Mouse (Mus musculus): ENCODE measurements around the gene Exph5. TPM values are rescaled to one million over a fixed set of nuclear protein-coding genes. Genes with fewer than 3 reads are reported as not detected.

Gene Exph5
- polyA plus RNA-seq, 1 experiment = 0.02 TPM

DNA sequence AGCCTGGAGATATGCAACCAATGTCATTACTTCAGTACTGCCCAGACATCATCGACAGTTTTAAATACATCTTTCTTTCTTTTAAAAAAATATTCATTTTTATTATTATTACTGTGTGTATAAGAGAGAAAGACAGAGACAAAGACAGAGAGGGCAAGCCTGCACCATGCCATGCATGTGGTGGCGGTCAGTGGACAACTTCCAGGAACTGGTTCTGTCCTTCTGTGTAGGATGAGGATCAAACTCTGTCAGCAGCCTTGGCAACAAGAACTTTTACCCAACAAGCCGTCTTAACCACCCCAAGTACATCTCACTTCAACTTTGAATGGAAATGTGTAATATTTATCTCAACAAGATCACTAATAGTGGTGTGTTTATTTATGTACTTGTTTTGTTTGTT, 40.5 kb downstream of the Exph5 start:
- Histone ChIP-seq H3K27ac (ENCODE audit: insufficient read depth, low read length) (no peak overlapping the region), H3K4me3 (ENCODE audit: extremely low read depth, insufficient read depth, insufficient read length) (no peak overlapping the region)
- WGBS = 82% methylated on average over 3 of the region's 3 CpGs

DNA sequence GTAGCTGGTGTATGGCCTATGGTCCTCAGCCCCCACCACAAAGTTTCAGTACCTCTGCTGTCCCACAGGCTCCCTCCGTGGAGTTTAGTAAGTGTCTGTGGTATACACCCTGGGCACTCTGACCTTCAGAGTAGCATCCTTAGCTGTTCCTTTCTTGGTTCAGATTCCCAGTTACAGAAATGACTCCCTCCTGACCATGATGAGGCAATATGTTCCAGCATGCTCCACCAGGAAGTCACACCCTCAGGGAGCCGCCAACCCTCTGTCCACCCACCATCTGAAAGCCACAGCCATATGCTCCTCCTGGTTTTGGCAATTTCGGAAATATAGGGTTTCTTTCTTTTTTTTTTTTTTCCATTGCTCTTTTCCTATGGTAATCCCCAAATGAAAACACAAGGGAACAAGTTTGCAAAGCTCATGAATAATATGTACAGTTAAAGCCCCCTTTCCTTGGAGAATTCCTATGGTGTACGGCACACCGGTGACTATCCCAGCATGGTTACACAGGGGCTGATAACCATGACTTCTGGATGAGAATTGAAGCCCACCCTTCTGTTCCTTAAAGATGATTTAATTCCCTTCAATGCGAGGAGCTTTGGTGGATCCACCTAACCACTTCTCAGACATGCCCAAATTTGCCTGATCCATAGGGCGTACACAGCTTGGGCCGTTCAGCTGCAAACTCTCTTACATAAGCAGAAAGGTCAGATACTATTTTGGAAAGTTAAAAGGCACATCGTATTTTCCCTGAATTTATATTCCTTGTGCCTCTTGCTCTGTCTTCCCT, 43.4 kb downstream of the Exph5 start:
- TF ChIP-seq POLR2A (IDR thresholded peaks at IDR 0.05; ENCODE audit: low read depth, low read length) (no peak), CTCF (IDR thresholded peaks at IDR 0.05; ENCODE audit: extremely low read depth, insufficient read depth, insufficient read length, insufficient replicate concordance) (no peak)
- no peak for DNase-seq (ENCODE audit: low read depth in 1 of 2, low spot score in 2 of 2)
- H3K27ac ChIP-seq (ENCODE audit: insufficient read depth, low read length) = no peak overlapping the region
- no peaks in the 10 kb centered on the region for H3K36me3 ChIP-seq (ENCODE audit: control insufficient read depth, insufficient read depth, low read length)
- no peaks in the 10 kb centered on the region for H3K4me1 ChIP-seq (ENCODE audit: control insufficient read depth, insufficient read depth, insufficient read length)
- no peak overlapping the region for H3K4me3 ChIP-seq (ENCODE audit: extremely low read depth, insufficient read depth, insufficient read length)
- WGBS = 88% methylated on average over 9 of the region's 9 CpGs
- H3K27me3 ChIP-seq (ENCODE audit: control insufficient read depth, insufficient read depth, low read length) = peaks cover 5% of the 10 kb centered on the region

More for the DNA sequence above, 40.5 kb downstream of the Exph5 start:
- TF ChIP-seq CTCF (IDR thresholded peaks at IDR 0.05; ENCODE audit: extremely low read depth, insufficient read depth, insufficient read length, insufficient replicate concordance) (no peak), POLR2A (IDR thresholded peaks at IDR 0.05; ENCODE audit: low read depth, low read length) (no peak)
- Histone ChIP-seq H3K36me3 (ENCODE audit: control insufficient read depth, insufficient read depth, low read length) (no peaks in the 10 kb centered on the region), H3K4me1 (ENCODE audit: control insufficient read depth, insufficient read depth, insufficient read length) (no peaks in the 10 kb centered on the region), H3K27me3 (ENCODE audit: control insufficient read depth, insufficient read depth, low read length) (peaks cover 5% of the 10 kb centered on the region)
- DNase-seq (ENCODE audit: low read depth in 1 of 2, low spot score in 2 of 2) = no peak

DNA sequence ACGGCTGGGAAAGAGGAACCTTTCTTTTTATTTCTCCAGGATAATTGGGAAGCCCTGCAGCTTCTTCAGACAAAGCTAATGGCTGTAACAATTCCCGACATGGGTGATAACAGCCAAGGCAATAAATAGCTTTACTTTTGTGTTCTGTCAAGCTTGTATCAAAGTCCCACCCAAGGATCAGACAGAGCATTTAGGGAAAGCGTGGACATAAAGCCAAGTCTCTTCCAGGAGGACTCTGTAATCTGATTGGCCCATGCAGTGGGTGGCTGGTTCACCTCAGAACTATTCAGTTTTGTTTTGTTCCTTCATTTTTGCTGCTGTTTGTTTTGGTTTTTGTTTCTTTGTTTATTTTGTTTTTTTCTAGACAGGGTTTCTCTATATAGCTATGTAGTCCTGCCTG, 44.3 kb downstream of the Exph5 start:
- no peak overlapping the region for H3K27ac ChIP-seq (ENCODE audit: insufficient read depth, low read length)
- no peak for DNase-seq (ENCODE audit: low read depth in 1 of 2, low spot score in 2 of 2)
- H3K36me3 ChIP-seq (ENCODE audit: control insufficient read depth, insufficient read depth, low read length) = no peaks in the 10 kb centered on the region
- H3K27me3 ChIP-seq (ENCODE audit: control insufficient read depth, insufficient read depth, low read length) = peaks cover 5% of the 10 kb centered on the region
- H3K4me3 ChIP-seq (ENCODE audit: extremely low read depth, insufficient read depth, insufficient read length) = no peak overlapping the region
- WGBS = 82% methylated on average over 3 of the region's 3 CpGs
- TF ChIP-seq CTCF (IDR thresholded peaks at IDR 0.05; ENCODE audit: extremely low read depth, insufficient read depth, insufficient read length, insufficient replicate concordance) = no peak
- TF ChIP-seq POLR2A (IDR thresholded peaks at IDR 0.05; ENCODE audit: low read depth, low read length) = no peak
- H3K4me1 ChIP-seq (ENCODE audit: control insufficient read depth, insufficient read depth, insufficient read length) = no peaks in the 10 kb centered on the region

DNA sequence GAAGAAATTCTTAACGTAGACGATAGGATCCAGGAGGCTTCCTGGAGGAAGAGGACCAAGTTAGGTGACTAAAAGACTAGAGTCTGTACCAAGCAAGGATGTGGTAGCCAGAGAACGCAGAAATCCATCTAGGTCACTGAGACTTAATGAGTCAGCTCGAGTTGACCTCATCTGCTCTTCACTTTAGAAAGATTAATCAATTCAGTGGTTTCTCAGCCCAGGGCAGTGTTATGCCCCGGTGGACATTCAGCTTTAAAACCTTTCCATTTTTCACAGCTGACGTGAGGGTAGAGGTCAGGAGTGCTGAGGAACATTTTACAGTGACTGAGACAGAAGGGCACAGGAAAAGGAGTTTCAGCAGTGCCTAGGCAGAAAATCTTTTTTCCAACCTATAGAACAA, 44.9 kb downstream of the Exph5 start:
- Histone ChIP-seq H3K27ac (ENCODE audit: insufficient read depth, low read length) (no peak overlapping the region), H3K36me3 (ENCODE audit: control insufficient read depth, insufficient read depth, low read length) (no peaks in the 10 kb centered on the region), H3K4me1 (ENCODE audit: control insufficient read depth, insufficient read depth, insufficient read length) (no peaks in the 10 kb centered on the region), H3K4me3 (ENCODE audit: extremely low read depth, insufficient read depth, insufficient read length) (no peak overlapping the region), H3K27me3 (ENCODE audit: control insufficient read depth, insufficient read depth, low read length) (0 out of 2 replicates have a peak, but pooled peaks cover 1% of the 10 kb centered on the region)
- 87% methylated on average over 6 of the region's 6 CpGs for WGBS
- DNase-seq (ENCODE audit: low read depth in 1 of 2, low spot score in 2 of 2) = no peak
- TF ChIP-seq POLR2A (IDR thresholded peaks at IDR 0.05; ENCODE audit: low read depth, low read length) = no peak
- no peak for TF ChIP-seq CTCF (IDR thresholded peaks at IDR 0.05; ENCODE audit: extremely low read depth, insufficient read depth, insufficient read length, insufficient replicate concordance)

DNA sequence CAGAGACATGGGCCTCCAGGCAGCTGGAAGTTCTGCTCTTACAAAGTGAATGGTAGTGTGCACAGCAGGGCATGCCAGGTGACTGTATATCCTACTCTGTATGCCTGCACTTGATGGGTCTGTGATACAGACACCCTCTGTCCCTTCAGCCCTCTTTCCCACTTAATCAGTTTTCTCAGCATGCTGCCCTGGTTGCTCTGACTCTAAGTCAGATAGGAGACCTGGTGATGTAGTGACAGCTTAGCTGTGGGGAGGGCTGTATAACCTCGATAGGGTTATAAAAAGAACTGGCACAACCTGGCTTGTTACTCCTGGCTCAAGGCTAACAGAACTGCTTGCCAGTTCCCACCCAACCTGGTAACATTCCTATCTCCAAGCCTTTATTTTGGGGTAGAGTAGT, 47.7 kb downstream of the Exph5 start:
- Histone ChIP-seq H3K4me3 (ENCODE audit: extremely low read depth, insufficient read depth, insufficient read length) (no peak overlapping the region), H3K4me1 (ENCODE audit: control insufficient read depth, insufficient read depth, insufficient read length) (no peaks in the 10 kb centered on the region), H3K36me3 (ENCODE audit: control insufficient read depth, insufficient read depth, low read length) (no peaks in the 10 kb centered on the region), H3K27me3 (ENCODE audit: control insufficient read depth, insufficient read depth, low read length) (no peaks in the 10 kb centered on the region), H3K27ac (ENCODE audit: insufficient read depth, low read length) (no peak overlapping the region)
- DNase-seq (ENCODE audit: low read depth in 1 of 2, low spot score in 2 of 2) = no peak
- TF ChIP-seq CTCF (IDR thresholded peaks at IDR 0.05; ENCODE audit: extremely low read depth, insufficient read depth, insufficient read length, insufficient replicate concordance) (no peak), POLR2A (IDR thresholded peaks at IDR 0.05; ENCODE audit: low read depth, low read length) (no peak)
- WGBS = 90% methylated on average over 1 of the region's 1 CpGs

DNA sequence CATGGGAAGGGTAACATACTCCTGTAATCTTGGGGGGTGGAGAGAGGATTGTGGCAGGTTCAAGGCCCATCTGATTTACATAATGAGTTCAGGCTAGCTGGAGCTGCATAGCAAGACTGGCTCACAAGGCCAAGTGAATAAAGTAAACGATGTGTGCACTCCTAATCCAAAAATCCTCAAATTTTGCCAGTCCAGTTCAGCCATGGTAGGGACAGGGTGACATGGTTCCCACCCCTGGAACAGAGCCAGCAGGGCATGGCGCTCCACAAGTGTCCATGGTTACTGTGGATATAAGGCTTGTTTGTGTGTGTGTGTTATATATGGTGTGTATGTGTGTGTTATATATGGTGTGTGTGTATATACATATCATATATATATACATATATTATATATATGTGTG, 48.9 kb downstream of the Exph5 start:
- Histone ChIP-seq H3K4me1 (ENCODE audit: control insufficient read depth, insufficient read depth, insufficient read length) (no peaks in the 10 kb centered on the region), H3K27ac (ENCODE audit: insufficient read depth, low read length) (no peak overlapping the region), H3K36me3 (ENCODE audit: control insufficient read depth, insufficient read depth, low read length) (no peaks in the 10 kb centered on the region), H3K4me3 (ENCODE audit: extremely low read depth, insufficient read depth, insufficient read length) (no peak overlapping the region), H3K27me3 (ENCODE audit: control insufficient read depth, insufficient read depth, low read length) (no peaks in the 10 kb centered on the region)
- WGBS = 86% methylated on average over 2 of the region's 2 CpGs
- TF ChIP-seq CTCF (IDR thresholded peaks at IDR 0.05; ENCODE audit: extremely low read depth, insufficient read depth, insufficient read length, insufficient replicate concordance) = no peak
- TF ChIP-seq POLR2A (IDR thresholded peaks at IDR 0.05; ENCODE audit: low read depth, low read length) = no peak
- DNase-seq (ENCODE audit: low read depth in 1 of 2, low spot score in 2 of 2) = no peak

DNA sequence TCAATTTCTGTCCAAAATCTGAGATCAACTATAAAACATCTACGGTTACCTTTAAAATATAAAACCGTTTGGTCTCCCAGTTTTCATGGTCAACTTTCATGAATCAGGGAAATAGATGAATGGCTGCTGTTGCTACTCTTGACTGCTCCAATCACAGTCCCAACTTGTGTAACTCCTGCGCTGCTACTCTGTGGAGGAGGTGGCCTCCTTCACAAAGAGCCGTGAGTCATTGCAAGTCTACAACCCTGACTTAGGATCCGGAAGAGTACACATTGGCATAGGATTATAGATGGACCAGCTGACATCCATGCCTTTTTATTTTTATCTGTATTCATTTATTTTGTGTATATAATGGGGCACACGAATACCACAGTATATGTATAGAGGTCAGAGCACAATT, 50.4 kb downstream of the Exph5 start:
- WGBS = 92% methylated on average over 6 of the region's 6 CpGs
- no peaks in the 10 kb centered on the region for H3K27me3 ChIP-seq (ENCODE audit: control insufficient read depth, insufficient read depth, low read length)
- H3K4me3 ChIP-seq (ENCODE audit: extremely low read depth, insufficient read depth, insufficient read length) = no peak overlapping the region
- no peak overlapping the region for H3K27ac ChIP-seq (ENCODE audit: insufficient read depth, low read length)
- no peaks in the 10 kb centered on the region for H3K4me1 ChIP-seq (ENCODE audit: control insufficient read depth, insufficient read depth, insufficient read length)
- no peak for DNase-seq (ENCODE audit: low read depth in 1 of 2, low spot score in 2 of 2)
- TF ChIP-seq CTCF (IDR thresholded peaks at IDR 0.05; ENCODE audit: extremely low read depth, insufficient read depth, insufficient read length, insufficient replicate concordance) (no peak), POLR2A (IDR thresholded peaks at IDR 0.05; ENCODE audit: low read depth, low read length) (no peak)
- no peaks in the 10 kb centered on the region for H3K36me3 ChIP-seq (ENCODE audit: control insufficient read depth, insufficient read depth, low read length)

Measured in spleen, adult 2 months (tissue).